Mouse (Mus musculus) frontal cortex, adult (tissue): ENCODE measurements around the gene Smad3.

Experiments used
- ATAC-seq: cut with Nextera tagmentation; 2 replicates; pipeline ENCODE4 v1.9.2; 2017; ENCODE audit warnings: mild to moderate bottlenecking, moderate library complexity, mixed read lengths; ENCODE audit not compliant: low TSS enrichment

Smad3 gene

DNA sequence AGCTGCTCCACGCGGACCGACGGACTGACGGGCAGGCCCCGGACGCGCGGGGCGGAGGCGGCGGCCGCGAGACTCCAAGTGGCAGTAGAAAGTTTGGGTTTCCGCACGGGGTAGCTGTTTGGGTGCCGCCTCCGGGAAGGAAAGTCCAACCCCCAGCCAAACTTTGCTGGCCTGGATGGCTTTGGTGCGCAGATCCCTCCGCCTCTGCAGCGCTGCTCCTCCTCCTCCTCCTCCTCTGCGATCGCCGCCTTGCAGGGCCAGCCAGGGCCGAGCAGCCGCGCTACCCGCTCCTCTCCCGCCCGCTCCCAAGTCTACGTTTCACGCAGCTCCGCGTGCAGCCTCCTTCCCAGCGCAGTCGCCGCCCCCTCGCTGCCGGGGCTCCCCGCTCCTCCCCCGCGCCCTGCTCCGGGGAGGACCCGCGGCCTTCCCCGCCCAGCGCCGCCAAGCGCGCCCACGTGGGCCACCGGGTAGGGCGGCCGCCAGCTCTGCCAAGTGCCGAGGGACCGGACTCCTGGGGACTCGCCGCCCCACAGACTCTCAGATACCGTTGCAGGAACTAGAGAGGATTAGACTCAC lies at the start of gene Smad3:
Smad3 (minus strand) TSS at position 130 of the 576 bp plus-strand sequence.
- peak; percentile 64 for ATAC-seq

DNA sequence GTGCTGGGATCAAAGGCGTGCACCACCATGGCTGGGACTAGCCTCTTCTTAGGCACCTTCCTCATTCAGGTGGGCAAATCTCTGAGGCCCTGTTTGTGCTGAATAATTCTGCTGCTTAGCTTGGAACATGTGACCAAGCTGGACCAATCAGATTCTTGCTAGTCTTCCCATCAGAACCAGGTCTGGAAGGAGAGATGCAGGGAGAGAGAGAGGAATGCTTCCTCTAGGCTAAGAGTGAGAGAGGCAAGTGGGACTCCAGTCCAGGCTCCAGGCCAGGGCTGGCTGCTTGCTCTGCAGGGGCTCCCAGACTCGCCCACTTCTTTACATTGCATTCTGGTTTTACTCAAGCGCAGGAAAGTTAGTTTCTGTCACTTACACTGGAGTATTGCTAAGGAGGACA lies 47.1 kb upstream of the Smad3 start:
- no peak for ATAC-seq

DNA sequence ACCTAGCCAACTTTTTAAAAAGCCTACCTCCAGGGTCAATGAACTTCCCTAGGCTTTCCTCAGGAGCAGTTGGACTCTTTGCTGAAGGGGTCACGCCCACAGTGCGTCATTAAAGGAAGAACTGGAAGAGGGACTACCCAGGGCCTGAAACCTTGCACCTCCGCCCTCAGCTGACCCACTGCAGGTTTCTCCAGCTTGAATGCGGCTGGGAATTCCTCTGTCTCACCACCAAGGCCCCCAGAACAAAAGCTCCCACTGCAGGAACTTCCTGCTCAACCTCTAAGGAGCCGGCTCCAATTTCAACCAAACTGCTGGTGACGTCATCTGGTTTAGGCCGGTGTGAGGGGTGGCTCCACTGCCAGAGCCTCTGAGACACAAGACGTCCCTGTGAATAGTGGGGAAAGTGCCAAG lies 45.4 kb upstream of the Smad3 start:
- no peak for ATAC-seq

DNA sequence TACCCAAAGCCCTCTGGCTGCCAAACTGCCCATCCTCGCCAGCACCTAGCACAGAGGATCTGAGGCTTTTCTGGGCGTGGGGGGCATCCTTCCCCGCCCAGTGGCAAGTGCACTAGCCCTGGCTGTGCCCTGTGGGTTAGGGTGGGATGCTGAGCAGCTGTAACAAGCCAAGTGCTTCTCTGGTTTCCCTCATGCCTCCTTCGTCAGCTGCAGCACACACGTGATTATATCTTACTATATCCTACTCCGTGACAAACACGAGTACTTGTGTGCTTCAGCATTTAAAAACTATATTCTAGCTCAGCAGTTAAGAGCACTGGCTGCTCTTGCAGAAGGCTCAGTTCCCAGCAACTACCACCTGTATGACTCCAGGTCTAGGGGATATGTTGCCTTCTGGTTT lies 44.7 kb upstream of the Smad3 start:
- peak; percentile 82 for ATAC-seq

DNA sequence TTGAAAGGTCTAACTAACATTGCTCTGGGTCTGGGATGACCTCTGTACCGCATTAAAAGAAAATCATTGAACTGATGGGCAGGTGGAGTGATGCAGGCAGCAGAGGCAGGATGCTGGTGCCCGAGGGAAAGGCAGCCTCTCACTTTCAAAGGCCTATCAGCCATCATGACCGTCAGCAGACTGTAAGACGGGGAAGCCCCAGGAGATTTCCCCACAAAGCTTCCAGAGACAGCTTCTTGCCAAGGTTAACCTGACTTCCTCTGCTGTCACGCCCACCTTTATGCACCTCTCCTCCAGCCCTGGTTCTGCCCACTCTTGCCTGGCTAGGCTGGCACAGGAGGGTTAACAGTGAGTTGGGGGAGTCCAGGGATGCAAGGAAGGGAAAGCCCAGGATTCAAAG lies 44.3 kb upstream of the Smad3 start:
- ATAC-seq: no peak

DNA sequence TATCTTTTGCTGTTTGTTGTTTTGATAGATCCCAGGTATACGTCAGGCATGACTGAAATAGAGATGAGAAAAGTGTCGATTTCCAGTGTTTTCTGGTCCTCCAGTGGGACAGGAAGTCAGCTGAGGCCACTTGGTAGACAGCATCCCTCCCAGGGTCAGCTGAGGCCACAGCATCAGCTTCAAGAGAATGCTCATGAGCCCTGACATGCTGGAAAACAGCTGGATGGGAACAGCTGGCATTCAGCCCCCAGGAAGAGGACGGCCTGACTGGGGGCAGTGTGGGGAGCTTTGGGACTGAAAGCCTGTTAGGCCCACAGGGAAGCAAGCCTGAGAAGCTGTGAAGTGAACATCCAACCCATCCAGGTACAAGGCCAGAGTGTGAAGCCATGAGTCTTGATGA lies 38.6 kb upstream of the Smad3 start:
- ATAC-seq: no peak

DNA sequence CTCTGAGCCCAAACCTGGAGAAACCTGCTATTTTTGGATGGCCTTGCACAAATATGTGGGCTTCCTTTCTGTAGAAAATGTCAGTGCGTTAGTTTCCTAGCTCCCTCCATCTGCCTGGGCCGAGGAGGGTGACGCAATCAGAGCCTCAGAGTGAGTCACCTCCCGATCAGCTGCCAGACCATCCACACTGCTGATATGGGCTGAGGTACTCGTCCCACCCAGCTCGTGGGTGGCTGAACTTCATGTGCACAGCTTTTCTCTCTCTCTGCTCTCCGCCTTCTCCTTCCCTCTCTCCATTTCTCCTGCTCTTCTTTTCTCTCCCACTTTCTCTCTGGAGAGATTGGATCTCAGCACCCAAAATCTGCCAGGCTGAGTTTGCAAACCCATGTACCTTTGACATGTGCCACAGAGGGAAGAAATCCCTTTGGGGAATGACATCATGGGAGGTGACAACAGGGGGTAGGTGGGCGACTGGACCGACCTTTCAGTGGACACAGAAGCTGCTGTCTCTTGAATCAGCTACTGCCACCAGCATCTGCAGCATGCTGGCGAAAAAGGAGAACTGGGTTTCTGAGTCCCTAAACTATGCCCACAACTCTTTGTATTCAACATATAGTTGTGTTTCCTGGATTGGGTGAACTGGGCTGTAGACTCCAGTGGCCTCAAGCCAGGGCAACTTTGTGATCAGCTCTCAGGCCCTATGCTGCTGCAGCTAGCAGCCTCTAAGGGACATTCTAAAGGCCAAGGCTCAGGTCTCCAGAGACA lies 36.1 kb upstream of the Smad3 start:
- peak; percentile 93 for ATAC-seq

DNA sequence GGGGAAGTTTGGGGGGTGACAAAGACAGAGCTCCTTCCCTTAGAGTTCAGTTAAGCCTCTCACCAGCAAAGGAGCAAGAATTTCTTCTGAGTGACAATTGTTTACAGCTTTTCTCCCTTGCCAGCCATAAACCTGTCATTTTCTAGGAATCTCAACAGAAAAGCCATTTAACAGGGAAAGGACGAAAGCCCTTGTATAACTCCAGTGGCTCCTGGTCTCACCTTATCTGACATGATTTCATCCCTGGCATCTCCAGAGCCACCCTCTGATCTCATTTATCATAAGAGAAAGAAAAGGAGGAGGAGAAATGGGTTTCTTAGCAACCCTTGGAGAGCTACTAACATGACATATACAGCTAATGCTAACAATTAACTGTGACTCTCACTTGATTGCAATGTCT lies 33.9 kb upstream of the Smad3 start:
- ATAC-seq: no peak

DNA sequence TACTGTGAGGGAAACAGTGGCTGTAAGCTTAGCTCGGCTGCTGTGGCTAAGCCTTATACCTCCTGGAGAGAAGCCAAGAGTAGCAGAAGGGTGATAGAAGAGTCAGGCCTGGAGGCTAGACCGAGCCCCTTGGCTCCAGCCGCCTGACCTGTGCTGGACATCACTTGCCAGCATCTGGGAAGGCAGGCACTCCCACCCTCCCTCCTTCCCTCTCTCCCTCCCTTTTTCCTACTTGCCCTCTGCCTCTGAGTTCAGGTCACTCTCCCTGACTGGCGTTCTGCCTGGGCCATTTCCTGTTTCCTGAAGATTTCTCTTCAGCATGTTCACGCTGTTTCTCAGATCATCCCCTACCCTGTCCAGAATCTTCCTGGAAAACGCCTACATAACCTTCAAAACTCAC lies 33.5 kb upstream of the Smad3 start:
- no peak for ATAC-seq

DNA sequence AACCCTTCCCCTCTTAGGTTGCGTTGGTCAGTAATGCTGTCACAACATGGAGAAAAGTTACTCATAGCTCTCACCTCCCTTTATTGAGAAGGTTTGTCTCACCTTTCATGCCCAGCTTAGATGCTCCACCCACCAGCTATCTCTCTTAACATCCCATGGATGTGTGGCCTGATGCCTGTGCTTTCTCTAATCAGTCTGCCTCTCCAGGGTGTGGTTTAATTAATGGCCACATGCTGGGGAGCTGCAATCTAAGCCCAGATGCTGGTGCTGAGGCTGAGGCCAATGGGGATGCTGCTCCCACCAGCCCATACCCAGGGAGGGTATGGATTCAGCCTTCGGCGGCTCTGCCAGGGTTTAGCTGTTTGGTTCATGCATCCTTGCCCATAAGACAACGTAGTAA lies 32.4 kb upstream of the Smad3 start:
- no peak for ATAC-seq

DNA sequence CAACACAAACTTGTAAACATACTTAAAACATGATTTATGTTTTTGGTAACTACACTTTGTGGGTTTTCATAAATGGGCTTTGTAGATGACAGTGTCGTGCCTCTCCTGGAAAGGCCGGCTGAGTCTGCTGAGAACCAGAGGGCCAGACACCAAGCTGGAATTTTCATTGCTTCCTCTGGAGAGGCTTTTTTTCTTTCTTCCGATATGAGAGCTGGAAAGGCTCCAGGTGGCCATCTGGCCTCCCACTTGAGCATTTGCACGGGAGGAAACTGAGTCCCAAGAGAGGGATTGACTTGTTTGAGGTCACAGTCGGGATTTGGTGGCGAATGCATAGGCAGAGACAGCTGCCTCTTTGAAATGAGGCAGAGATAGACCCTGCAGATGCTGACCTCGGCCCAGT lies 31.6 kb upstream of the Smad3 start:
- ATAC-seq: no peak

DNA sequence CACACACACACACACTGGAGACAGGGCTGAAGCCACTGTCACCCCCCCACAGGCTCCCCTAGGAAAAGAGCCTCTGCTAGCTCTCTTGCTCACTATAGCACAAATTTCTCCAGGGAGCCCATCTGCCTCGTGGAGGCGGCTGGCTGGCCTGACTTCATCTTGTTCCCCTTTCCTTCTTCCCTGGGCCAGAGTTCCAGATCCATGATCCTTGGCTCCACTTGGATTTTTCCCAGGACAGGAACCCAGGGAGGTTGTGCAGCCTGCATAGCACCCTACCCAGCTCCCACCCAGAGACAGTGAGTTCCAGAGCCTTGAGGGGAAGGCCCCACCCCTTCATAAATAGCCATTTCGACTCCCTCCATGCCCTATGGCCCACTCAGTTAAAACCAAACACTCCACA lies 29.8 kb upstream of the Smad3 start:
- ATAC-seq: peak; percentile 36

DNA sequence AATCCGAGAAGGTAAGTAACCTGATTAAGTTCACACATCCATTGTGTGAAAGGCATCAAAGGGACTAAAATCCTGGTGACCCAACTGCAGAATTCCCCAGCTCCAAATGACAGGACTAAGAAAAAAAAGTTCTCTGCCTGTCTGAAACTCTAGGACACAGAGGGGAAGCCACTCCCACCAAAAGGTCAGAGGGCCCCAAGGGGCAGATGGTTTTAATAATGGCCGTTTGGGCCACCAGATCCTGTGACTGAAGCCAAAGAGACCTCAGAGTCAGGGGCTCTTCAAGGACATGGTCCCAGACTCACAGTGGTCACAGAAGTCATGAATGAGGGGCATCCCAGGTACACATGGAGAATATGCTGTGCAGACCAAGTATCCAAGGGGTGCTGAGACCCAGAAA lies 29.3 kb upstream of the Smad3 start:
- ATAC-seq: no peak

DNA sequence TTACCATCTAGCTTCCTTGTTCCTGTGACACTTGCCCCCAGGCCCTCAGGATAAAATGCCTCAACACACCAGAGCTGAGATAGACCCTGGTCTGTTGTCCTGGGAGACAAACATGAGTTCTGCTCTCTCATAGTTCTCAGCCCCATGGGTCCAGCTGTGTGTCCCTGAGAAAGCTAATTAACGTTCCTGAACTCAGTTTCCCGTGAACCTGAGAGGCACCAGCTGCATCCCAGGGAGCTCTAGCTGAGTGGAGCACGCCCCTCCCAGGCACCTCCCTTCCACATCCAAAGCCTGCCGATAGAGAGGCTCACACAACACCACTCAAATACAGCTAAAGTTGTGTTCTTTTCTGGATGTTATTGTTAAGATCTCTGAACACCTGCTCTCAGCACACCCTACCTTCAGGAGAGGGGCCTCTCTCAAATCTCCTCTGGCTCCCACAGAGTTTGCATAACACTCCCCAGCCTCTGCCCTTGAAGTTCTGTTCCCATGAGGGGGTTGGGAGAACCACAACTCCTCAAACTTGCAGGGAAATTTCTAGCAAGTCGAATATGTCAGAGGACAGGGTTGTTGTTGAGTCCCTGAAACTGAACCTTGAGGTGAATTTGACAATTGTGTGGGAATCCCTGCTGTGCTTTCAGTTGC lies 28.4 kb upstream of the Smad3 start:
- no peak for ATAC-seq

DNA sequence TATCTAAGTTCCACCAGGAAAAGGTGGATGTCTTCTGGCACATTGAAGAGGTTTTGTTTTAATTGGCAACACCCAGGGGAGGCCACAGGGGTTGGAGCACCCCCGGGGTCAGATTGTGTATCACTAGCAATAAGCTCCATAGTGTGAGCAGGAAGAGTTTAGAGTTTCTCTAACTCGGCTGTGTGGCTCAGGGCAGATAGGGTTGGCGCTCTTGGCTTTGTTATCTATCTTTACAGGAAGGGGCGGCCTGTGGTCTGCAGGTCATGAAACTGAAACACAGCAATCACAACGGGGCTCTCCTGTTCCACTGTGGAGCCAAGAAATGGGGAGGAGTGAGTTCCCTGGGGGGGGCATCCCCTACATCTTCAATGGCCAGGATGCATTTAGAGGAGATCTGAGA lies 27.7 kb upstream of the Smad3 start:
- ATAC-seq: no peak

DNA sequence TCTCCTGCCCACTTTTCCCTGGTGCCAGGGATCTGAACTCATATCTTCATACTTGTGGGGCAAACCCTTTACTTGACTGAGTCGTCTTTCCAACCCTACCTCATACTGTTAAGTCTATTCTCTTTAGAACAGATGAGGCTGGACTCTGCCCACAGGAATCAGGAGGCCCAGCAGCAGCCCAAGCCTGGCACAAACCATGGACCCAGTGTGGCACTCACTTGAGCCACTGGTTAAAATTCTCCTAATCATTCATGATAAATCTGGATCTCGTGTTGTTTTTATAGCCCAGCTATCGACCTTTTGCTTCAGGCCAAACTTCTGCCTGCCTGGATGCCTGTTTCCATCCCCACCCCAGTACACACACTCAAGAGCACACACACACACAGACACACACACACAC lies 26.8 kb upstream of the Smad3 start:
- no peak for ATAC-seq

DNA sequence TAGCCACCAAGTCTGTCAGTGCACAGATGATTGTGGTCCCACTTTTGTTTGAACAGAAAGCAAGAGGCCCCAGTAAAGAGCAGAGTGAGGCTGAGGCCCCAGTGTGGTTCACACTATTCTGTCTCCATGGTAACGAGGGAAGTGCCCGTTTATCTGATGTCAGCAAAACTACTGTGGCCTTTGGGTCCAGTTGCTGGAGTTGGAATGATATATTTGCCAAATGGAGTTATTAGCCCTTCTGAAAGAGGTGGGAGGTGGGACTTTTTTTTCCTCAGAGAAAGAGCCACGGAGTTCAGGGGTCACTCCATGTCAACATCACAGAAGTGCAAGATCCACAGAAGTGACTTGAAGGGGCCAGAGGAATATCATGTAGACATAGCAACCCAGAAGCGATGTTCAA lies 24.9 kb upstream of the Smad3 start:
- ATAC-seq: no peak

DNA sequence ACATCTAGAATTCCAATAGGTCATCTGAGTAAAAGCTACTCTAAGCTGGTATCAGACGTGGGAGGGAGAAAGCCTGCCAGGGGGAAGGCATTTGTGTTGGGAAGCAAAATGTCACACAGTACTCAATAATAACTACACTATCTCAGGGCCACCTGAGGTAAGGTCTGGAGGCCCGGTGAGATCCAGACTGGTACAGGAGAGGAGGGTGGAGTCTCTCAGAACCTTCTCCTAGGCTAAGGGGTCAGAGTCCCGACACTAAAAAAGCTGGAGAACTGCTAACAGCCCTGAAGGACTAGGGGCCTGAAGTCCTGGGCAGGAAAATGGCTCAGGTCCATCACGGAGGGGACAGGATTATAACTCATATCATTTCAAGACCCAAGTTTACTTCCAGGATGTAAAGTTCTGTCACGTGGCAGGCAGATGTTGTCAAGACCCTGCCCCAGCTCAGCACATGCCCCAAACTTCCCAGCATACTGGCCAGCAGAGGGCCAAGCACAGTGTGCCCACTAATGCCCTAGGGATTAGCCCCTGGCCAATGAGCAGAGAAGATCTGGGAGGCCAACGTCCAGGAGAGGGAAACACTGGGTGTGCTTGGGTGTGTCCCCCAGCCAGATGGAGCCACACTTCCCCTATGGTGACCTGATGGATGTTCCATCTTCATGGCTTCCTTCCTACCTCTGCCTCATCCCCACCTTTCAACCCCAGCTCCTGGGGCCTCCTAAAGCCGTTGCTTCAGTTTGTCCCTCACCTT lies 24.1 kb upstream of the Smad3 start:
- no peak for ATAC-seq

DNA sequence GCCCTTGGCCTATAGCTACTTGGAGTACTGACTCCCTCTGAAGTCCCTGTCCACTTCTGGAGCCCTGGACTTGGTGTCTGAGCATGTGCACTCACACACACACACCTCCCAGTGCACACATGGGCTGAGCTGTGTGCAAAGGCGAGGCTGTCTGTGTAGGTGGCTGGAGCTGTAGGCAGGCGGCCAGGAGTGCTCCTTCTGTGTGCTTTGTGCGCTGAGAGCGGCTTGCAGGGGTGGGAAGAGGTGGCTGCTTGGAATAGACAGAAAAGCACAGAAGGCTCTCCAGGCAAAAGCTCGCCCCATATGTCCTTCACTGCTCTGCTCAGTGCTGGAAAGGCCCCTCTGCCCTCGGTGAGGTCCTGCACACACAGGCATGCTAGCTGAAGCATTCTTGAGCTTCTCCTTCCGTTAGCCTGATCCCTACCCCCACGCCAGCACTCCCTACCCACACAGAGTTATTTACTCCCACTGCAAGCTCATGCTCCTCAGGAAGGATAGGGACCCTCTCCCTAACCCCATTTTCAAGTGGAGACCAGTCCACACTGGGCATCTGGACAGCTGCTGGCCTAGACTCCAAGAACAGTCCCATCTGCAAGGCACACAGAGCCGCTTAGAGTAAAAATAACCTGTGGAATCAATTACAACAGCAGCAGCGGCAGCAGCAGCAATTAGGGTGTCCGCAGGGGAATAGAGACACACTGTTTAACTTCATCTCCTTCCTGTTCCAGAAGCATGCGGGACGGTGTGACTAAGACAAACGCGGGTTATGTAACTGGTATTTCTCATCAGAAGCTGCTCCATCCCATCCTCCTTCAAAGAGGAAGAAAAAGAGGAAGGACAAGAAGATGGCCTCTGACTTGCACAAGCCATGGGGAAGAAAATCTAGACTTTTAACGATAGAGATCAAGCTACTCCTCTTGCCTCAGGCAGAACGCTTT lies 22.4 kb upstream of the Smad3 start:
- ATAC-seq: peak; percentile 90

DNA sequence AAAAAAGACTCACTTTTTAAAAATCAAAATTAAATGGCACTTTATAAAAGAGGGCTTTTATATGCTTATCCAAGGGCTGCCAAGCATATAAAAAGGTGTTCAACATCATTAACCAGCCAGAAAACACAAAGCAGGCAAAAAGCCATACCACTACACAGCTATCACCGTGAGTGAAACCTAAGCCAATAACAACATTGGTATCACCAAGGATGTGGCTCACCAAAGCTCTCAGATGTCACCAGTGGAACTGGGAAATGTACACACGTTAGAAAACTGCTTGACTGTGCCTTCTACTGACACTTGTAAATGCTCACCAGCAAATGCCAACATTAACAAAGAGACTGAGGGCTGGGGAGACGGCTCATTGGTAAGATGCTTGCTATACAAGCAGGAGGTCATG lies 18.9 kb upstream of the Smad3 start:
- no peak for ATAC-seq

DNA sequence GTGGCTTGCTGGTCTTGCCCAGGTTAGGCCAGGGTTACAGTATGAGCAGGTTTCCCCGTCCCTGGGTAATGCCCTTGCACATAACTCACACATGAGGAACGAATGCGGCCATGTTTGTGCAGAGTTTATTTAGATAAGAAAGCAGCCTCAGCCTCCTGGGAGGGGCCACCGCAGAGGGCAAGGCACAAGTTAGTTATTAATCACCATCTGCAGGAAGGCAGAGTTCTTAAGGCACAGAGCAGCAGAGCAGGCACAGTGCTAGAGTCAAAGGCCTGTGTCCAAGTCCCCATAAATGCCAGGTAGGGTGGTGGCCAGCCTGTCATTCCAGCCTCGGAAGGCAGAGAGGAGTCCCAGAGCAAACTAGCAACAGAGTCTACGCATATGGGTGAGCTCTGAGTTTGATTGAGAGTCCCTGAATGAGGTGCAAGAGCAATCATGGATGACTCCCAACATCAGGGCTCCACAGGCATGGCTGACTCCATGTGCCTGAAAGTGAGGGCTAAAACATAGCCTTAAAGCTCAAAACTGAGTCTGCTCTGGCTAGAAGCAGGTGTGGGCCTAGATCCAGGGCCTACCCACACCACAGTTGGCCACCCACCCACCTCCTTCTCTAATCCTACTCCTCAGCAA lies 17.2 kb upstream of the Smad3 start:
- no peak for ATAC-seq
